Mouse (Mus musculus) urinary bladder, adult 2 months (tissue): Measurements from ENCODE around the gene Pkd1l2. TPM values are rescaled to one million over a fixed set of nuclear protein-coding genes. Genes with fewer than 3 reads are reported as not detected.

Experiments used
- DNase-seq: peaks from one replicate; pipeline ENCODE4 v3.0.0; 2022; ENCODE audit warnings: low spot score
- polyA plus RNA-seq: library from polyadenylated mRNA; depleted of rRNA; stranded (reverse); fragments of >200 nt; gene quantifications from 2 replicates; pipeline ENCODE4 v1.2.3, GENCODE M21; 2012; rRNA removed

The Pkd1l2 gene
- polyA plus RNA-seq = 0.07 and 0.09 TPM in 2 replicates

- DNase-seq = no peak
These were observed at the start of gene Pkd1l2 for GRCm38 (mm10) chr8:117082399-117082872. TSS of gene Pkd1l2 (minus strand) at chr8:117082449.

DNA sequence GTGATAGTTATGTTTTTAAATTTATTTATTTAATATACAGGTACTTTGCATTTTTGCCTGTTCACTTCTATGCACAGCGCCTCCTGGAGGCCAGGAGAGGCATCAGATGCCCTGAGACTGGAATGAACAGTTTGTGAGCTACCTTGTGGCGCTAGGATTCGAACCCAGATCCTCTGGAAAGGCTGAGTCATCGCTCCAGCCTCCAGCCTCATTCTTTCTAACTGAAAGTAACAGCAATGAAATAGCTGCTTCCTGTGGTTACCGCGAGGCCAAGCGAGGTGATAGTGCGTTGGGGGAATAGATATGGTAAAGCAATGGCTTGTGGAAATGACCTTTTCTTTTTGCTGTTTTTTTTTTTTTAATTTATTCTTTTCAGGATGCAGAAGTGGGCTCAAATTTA, 44.8 kb upstream of the Pkd1l2 start:
- DNase-seq = no peak

GRCm38 (mm10) chr8:117126411-117126810, 44.2 kb upstream of the Pkd1l2 start:
- no peak for DNase-seq

DNA sequence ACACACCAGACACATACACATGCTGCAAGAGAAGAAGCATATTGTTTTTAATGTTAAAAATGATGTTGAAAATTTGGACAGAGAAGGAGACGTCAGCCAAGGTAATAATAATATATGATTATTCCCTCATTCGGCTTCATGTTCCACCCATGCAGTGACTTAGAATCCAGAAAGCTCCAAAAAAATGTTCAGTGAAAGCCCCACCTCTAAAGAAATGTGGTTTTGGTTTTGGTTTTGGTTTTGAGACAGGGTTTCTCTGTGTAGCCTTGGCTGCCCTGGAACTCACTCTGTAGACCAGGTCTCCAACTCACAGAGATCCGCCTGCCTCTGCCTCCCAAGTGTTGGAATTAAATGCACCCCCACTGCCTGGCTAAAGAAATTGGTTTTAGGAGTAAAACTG, 43.6 kb upstream of the Pkd1l2 start:
- no peak for DNase-seq

DNA sequence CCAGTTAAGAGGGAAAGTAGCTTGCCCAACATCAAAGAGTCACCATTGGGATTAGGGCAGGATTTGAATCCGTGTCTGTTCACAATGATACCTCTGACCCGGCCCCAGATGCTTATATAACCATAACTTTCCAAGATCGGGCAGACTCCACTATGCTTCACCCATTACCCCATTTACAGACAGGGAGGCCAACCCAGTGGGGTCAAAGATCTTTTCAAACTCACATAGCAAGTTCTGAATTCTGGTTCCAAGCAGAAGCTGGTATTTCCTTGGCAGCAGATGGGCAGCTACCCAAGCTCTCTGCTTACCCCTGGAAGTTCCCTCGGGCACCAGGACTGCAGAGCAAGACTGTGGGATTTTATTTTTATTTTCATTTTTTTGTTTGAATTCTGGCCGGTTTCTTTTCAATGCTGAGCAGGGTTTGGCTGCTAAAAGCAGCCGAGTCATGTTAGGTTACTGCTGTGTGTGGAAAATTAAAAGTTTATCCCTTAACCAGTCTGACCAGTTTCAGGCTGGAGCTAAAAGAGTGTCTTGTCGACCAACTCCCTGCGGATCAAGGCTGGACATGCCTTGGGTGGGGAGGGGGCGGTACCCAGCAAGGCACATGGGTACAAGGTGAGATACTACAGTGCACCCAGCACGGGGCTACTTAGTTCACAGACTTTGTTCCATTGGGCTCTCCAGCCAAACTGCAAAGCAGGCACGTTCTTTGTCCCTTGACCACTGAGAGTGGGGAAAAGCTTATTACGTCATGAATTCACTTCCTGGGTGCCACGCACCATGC, 41.8 kb upstream of the Pkd1l2 start:
- peak; percentile 40 for DNase-seq

GRCm38 (mm10) chr8:117121277-117121676, 39.0 kb upstream of the Pkd1l2 start:
- DNase-seq = no peak

DNA sequence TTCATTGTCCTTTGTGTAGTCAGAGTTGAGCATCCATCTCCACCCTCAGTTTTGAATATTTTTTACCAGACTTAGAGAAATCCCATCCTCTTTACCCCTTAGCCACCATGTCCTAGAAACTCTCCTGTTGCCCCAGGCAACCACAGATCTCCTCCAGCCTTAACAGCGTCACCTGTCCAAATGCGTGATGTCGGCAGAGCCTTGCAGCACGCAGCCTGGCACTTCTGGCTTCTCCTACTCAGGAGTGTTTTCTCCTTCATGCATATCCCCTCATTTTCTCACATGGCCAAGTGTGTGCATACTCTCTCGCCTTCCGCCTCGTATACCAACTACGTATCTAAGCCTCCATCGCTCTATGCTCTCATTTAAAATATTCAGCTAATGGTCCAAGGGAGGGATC, 36.2 kb upstream of the Pkd1l2 start:
- no peak for DNase-seq

DNA sequence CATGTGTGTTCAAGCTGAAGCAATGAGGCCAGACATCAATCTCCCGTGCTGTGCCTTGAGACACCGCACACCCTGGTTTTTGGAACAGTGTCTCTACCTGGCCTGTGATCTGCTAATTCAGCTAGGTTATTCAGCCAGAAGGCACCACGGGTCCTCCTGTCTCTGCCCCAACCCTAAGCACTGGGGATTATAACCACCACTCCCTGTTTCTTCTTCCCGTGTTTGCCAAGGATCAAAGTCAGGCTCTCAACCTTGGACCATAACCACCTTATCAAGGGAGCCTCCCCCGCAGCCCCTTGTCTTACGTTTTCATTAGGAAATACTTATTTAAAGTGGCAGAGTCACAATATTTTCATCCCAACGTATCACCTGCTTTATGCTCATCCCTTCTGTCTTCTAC, 34.3 kb upstream of the Pkd1l2 start:
- no peak for DNase-seq

GRCm38 (mm10) chr8:117115676-117116446, 33.6 kb upstream of the Pkd1l2 start:
- peak; percentile 36 for DNase-seq

DNA sequence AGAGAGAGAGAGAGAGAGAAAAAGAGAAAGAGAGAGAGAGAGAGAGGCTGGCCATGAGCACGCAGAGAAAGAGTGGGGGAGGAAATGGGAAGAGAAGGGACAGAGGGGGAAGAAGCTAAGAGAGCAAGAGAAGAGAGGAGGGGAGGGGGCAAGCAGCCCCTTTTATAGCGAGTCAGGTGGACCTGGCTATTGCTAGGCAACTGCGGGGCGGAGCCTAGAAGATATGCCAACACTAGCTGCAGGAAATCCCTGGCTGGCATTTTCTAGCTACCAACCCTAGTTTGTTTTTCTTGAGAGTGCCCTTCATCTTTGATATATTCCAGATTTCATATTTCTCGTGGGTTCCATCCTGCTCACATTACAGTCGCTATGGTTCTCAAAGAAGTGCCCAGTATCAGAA, 32.8 kb upstream of the Pkd1l2 start:
- no peak for DNase-seq

- peak; percentile 34 for DNase-seq
These were observed 30.0 kb upstream of the Pkd1l2 start for GRCm38 (mm10) chr8:117112261-117112660.

DNA sequence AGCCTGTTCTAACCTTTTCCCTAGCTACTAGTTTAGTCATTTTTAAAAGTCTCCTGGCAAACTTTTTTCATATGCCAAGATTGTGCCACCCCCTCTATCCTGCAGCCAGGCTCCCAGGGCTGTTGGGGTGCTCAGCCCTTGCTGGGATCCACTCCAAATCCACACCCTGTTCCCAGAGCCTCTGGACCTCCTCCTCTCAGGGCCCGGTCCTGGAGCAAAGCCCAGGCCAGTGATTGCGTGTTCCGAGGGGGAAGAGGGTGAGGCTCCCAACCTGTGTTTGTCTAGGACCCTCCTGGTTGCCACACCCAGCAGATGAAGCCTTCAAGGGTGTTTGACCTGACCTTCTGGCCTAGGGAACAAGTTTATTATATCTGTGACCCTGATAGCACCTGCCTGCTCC, 29.4 kb upstream of the Pkd1l2 start:
- DNase-seq = no peak

DNA sequence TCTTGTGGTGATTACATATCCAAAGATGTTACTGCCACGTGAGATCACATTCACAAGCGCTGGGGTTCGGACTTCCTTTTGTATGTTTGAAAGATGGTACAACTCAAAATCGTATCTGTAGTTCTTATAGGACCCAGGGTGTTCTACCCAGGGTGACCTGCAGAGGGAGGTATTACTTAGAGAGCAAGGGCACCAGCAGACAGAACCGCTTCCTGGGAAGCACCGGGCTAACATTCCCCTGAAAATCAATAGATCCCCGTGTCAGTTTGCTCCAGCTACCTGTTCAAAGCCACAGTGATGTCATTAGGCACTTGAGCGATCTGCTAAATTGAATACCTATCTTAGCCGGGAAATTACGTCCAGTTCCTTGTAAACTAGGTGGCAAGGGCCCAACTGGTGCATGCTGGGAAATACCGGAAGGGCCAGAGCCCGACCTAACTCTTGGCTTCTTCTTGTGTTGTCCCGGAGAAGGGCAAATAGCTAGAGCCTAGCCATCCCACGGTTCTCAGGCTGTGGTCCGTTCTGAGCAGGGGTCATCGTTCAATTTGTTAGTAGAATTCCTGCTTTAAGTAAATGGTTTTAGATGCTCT, 27.6 kb upstream of the Pkd1l2 start:
- DNase-seq = peak; percentile 42

- no peak for DNase-seq
These were observed 26.9 kb upstream of the Pkd1l2 start for GRCm38 (mm10) chr8:117109018-117109711.

GRCm38 (mm10) chr8:117107533-117107932, 25.3 kb upstream of the Pkd1l2 start:
- DNase-seq = peak; percentile 61

- DNase-seq = no peak
These were observed 15.4 kb upstream of the Pkd1l2 start for GRCm38 (mm10) chr8:117097564-117098191.

- DNase-seq = no peak
These were observed 14.9 kb upstream of the Pkd1l2 start for GRCm38 (mm10) chr8:117097051-117097563.

- DNase-seq = no peak
These were observed 13.4 kb upstream of the Pkd1l2 start, which contains the start of gene Bco1 for GRCm38 (mm10) chr8:117095647-117096046. TSS of gene Bco1 (plus strand) at chr8:117095854.

DNA sequence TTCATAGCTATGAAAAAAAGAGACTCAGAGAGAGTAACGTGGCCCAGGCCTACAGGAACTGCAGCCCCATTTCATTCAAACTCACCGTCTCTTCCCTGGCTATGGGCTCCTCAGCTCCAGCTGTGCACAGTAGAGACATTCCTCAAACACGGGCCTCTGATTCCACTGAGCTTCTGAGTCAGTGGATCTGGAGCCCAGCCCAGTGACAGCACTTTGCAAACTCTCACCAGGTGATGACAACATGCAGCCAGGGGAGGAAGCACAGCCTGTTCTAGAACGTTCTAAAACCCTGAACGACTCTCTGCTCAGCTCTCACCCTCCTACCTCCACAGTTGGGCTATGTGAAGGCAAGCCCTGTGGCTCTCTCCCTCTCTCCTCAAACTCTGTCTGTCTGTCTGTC, 11.8 kb upstream of the Pkd1l2 start:
- DNase-seq = no peak

DNA sequence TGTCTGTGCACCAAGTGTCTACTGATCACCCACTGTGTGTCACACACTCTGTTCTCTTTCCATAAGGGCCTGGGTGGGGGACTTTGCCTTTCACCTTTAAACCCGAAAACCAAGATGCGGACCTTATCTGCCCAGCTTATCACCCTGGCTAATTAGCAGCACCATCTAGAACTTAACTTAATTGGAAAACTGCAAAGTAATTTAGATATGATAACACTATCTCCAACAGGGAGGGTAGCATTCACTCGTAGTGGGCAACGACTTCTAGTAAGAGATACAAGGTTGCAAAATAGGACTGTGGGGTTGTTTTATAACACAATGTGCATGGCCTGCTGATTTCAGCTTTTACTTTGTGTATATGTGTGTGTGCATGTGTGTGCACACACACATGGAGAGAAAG, 7.6 kb upstream of the Pkd1l2 start:
- no peak for DNase-seq

DNA sequence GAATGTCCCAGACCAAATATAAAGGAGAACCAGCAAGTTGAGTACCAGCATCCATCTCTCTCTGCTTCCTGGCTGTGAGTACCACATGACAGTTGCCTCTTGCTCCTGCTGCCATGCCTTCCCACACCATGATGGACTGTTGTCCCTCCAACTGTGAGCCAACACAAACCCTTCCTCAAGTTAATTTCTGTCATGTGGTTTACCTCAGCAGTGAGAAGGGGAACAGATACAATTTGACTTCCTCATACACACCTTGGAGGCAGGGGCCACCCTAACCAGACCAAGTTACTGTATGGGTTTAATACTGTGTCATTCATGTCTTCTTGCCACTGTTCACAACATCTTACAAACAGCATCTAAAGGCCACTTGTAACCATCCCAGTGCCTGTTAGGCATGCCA, 4.8 kb upstream of the Pkd1l2 start:
- DNase-seq = no peak
